Mouse (Mus musculus): ENCODE measurements around the gene Ssbp4.

Ssbp4 gene

DNA sequence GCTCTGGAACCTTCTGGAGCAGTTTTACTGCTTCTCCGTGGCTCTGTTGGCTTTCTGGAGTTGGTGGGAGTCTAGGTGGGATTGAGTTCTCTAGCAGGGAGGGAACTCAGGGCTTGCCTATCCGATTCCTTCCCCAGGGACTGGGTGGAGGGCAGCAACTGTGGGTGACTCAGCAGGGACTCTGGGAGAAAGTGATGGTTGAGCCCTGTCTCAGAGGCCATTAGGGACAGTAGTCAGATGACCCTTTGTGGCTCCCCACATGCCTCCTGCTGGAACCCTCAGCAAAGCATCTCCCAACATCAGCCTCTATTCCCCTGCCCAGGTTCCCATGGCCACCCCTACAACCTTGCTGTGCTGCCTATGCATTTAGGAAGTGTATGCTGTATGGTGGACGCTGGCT is 34.3 kb upstream of the Ssbp4 start:
- no peak overlapping the region for H3K4me3 ChIP-seq (replicated peaks; ENCODE audit: low read length)
- peaks cover 72% of the 10 kb centered on the region for H3K4me1 ChIP-seq (replicated peaks; ENCODE audit: low read depth, low read length)
- H3K9me3 ChIP-seq (ENCODE audit: low read length) = no peaks in the 10 kb centered on the region
- no peaks in the 10 kb centered on the region for H3K36me3 ChIP-seq (ENCODE audit: insufficient read depth, low read length)
- H3K27me3 ChIP-seq (ENCODE audit: insufficient read depth, low read length) = no peaks in the 10 kb centered on the region
- TF ChIP-seq CTCF (conservative IDR thresholded peaks at IDR 0.05; ENCODE audit: low read length) (no peak), POU5F1 (IDR thresholded peaks at IDR 0.05; ENCODE audit: borderline replicate concordance, low read length) (no peak), NANOG (IDR thresholded peaks at IDR 0.05; ENCODE audit: borderline replicate concordance, low read length) (no peak)

- H3K27me3 ChIP-seq (ENCODE audit: insufficient read depth, low read length) = no peaks in the 10 kb centered on the region
- peak overlapping the region; percentile 10; the same call in 1 of the 2 replicates for H3K4me3 ChIP-seq (replicated peaks; ENCODE audit: low read length)
- no peak for TF ChIP-seq CTCF (conservative IDR thresholded peaks at IDR 0.05; ENCODE audit: low read length)
- TF ChIP-seq NANOG (IDR thresholded peaks at IDR 0.05; ENCODE audit: borderline replicate concordance, low read length) = no peak
- no peak for TF ChIP-seq POU5F1 (IDR thresholded peaks at IDR 0.05; ENCODE audit: borderline replicate concordance, low read length)
Observed at GRCm38 (mm10) chr8:70638752-70639151, 30.1 kb upstream of the Ssbp4 start.

GRCm38 (mm10) chr8:70636838-70637237 is 28.2 kb upstream of the Ssbp4 start:
- Histone ChIP-seq H3K36me3 (ENCODE audit: insufficient read depth, low read length) (no peaks in the 10 kb centered on the region), H3K4me1 (replicated peaks; ENCODE audit: low read depth, low read length) (peaks cover 71% of the 10 kb centered on the region), H3K27me3 (ENCODE audit: insufficient read depth, low read length) (no peaks in the 10 kb centered on the region), H3K9me3 (ENCODE audit: low read length) (no peaks in the 10 kb centered on the region), H3K4me3 (replicated peaks; ENCODE audit: low read length) (no peak overlapping the region)
- TF ChIP-seq POU5F1 (IDR thresholded peaks at IDR 0.05; ENCODE audit: borderline replicate concordance, low read length) (no peak), CTCF (conservative IDR thresholded peaks at IDR 0.05; ENCODE audit: low read length) (no peak), NANOG (IDR thresholded peaks at IDR 0.05; ENCODE audit: borderline replicate concordance, low read length) (no peak)

More at GRCm38 (mm10) chr8:70638752-70639151, 30.1 kb upstream of the Ssbp4 start:
- H3K36me3 ChIP-seq (ENCODE audit: insufficient read depth, low read length) = no peaks in the 10 kb centered on the region
- no peaks in the 10 kb centered on the region for H3K9me3 ChIP-seq (ENCODE audit: low read length)
- peaks cover 61% of the 10 kb centered on the region for H3K4me1 ChIP-seq (replicated peaks; ENCODE audit: low read depth, low read length)

- H3K9me3 ChIP-seq (ENCODE audit: low read length) = no peaks in the 10 kb centered on the region
- no peak overlapping the region for H3K4me3 ChIP-seq (replicated peaks; ENCODE audit: low read length)
- H3K27me3 ChIP-seq (ENCODE audit: insufficient read depth, low read length) = no peaks in the 10 kb centered on the region
- H3K4me1 ChIP-seq (replicated peaks; ENCODE audit: low read depth, low read length) = peaks cover 83% of the 10 kb centered on the region
- no peaks in the 10 kb centered on the region for H3K36me3 ChIP-seq (ENCODE audit: insufficient read depth, low read length)
- no peak for TF ChIP-seq CTCF (conservative IDR thresholded peaks at IDR 0.05; ENCODE audit: low read length)
- no peak for TF ChIP-seq NANOG (IDR thresholded peaks at IDR 0.05; ENCODE audit: borderline replicate concordance, low read length)
- TF ChIP-seq POU5F1 (IDR thresholded peaks at IDR 0.05; ENCODE audit: borderline replicate concordance, low read length) = no peak
Observed at GRCm38 (mm10) chr8:70635527-70635926, 26.9 kb upstream of the Ssbp4 start.

GRCm38 (mm10) chr8:70634066-70634465 is 25.4 kb upstream of the Ssbp4 start:
- Histone ChIP-seq H3K4me3 (replicated peaks; ENCODE audit: low read length) (no peak overlapping the region), H3K27me3 (ENCODE audit: insufficient read depth, low read length) (no peaks in the 10 kb centered on the region), H3K36me3 (ENCODE audit: insufficient read depth, low read length) (no peaks in the 10 kb centered on the region), H3K4me1 (replicated peaks; ENCODE audit: low read depth, low read length) (peaks cover 82% of the 10 kb centered on the region), H3K9me3 (ENCODE audit: low read length) (no peaks in the 10 kb centered on the region)
- TF ChIP-seq CTCF (conservative IDR thresholded peaks at IDR 0.05; ENCODE audit: low read length) = no peak
- TF ChIP-seq POU5F1 (IDR thresholded peaks at IDR 0.05; ENCODE audit: borderline replicate concordance, low read length) = no peak
- TF ChIP-seq NANOG (IDR thresholded peaks at IDR 0.05; ENCODE audit: borderline replicate concordance, low read length) = no peak

GRCm38 (mm10) chr8:70632346-70632892 is 23.7 kb upstream of the Ssbp4 start, which contains the start of gene Gdf15:
Gdf15 (minus strand) TSS chr8:70632456.
- Histone ChIP-seq H3K27me3 (ENCODE audit: insufficient read depth, low read length) (peaks cover 5% of the 10 kb centered on the region; the same call in 1 of the 2 replicates), H3K36me3 (ENCODE audit: insufficient read depth, low read length) (no peaks in the 10 kb centered on the region), H3K9me3 (ENCODE audit: low read length) (no peaks in the 10 kb centered on the region), H3K4me1 (replicated peaks; ENCODE audit: low read depth, low read length) (peaks cover 68% of the 10 kb centered on the region), H3K4me3 (replicated peaks; ENCODE audit: low read length) (peak within 1 kb of the TSS; percentile 76)
- TF ChIP-seq POU5F1 (IDR thresholded peaks at IDR 0.05; ENCODE audit: borderline replicate concordance, low read length) (no peak), NANOG (IDR thresholded peaks at IDR 0.05; ENCODE audit: borderline replicate concordance, low read length) (no peak), CTCF (conservative IDR thresholded peaks at IDR 0.05; ENCODE audit: low read length) (no peak)

DNA sequence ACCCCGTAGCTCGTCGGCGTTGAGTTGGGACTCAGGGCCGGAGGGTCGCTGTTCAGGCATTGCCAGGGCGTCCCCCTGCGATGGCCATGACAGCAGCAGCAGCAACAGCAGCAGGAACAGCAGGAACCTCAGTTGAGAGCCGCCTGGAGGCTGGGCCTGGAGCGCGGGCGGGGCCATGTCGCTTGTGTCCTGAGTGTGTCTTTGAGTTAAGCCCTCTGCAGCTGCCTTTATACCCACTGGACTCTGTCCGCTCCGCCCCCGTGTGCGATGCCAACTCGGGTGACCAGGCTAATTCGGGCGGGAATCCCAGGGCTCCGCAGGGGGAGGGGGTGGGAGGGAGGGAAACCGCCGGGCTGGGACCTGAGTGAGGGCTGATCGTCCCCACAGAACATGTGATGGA is 22.8 kb upstream of the Ssbp4 start:
- H3K4me3 ChIP-seq (replicated peaks; ENCODE audit: low read length) = peak overlapping the region; percentile 76
- H3K27me3 ChIP-seq (ENCODE audit: insufficient read depth, low read length) = peaks cover 5% of the 10 kb centered on the region; the same call in 1 of the 2 replicates
- H3K36me3 ChIP-seq (ENCODE audit: insufficient read depth, low read length) = no peaks in the 10 kb centered on the region
- H3K9me3 ChIP-seq (ENCODE audit: low read length) = no peaks in the 10 kb centered on the region
- TF ChIP-seq NANOG (IDR thresholded peaks at IDR 0.05; ENCODE audit: borderline replicate concordance, low read length) (no peak), POU5F1 (IDR thresholded peaks at IDR 0.05; ENCODE audit: borderline replicate concordance, low read length) (no peak), CTCF (conservative IDR thresholded peaks at IDR 0.05; ENCODE audit: low read length) (no peak)
- peaks cover 58% of the 10 kb centered on the region for H3K4me1 ChIP-seq (replicated peaks; ENCODE audit: low read depth, low read length)

DNA sequence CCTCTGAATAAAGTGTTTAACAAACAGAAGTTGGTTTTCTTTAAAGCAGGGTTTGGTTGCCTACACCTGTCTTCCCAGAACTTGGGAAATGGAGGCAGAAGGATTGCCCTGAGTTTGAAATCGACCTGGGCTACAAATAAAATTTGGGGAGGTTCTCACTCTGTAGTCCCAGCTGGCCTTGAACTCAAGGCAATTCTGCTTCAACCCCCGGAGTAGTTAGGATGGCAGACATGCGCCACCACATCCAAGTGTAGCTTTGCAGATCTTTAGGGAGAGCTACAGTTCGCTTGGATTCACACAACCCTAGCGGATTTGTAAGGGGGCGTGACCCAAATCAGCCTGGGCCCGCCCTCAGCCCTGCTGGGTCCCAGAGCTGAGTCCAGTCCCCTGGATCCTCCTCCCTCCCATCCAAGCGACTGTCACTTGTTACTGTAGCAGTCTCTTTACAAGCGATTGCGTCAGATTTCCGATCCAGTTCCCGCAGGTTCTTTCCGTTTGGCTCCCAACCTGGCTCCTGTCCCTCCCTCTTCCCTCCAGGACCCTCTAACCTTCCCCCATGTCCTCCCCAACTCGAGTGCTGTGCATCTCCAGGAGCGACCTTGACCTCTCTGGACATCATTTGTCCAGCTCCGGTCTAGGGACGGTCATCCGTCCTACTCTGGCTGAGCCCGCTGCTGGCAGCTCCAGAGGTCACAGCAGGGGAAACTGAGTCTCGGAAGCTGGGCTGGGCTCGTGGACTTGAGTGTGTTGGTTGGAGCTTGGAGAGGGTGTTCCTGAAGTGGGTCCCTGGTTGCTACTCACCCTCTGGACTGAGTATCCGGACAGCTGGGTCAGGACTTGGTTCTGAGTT is 22.1 kb upstream of the Ssbp4 start:
- no peaks in the 10 kb centered on the region for H3K9me3 ChIP-seq (ENCODE audit: low read length)
- TF ChIP-seq NANOG (IDR thresholded peaks at IDR 0.05; ENCODE audit: borderline replicate concordance, low read length) = no peak
- TF ChIP-seq POU5F1 (IDR thresholded peaks at IDR 0.05; ENCODE audit: borderline replicate concordance, low read length) = no peak
- no peak for TF ChIP-seq CTCF (conservative IDR thresholded peaks at IDR 0.05; ENCODE audit: low read length)
- peaks cover 55% of the 10 kb centered on the region for H3K4me1 ChIP-seq (replicated peaks; ENCODE audit: low read depth, low read length)
- H3K27me3 ChIP-seq (ENCODE audit: insufficient read depth, low read length) = peaks cover 5% of the 10 kb centered on the region; the same call in 1 of the 2 replicates
- no peaks in the 10 kb centered on the region for H3K36me3 ChIP-seq (ENCODE audit: insufficient read depth, low read length)
- peak overlapping the region; percentile 76 for H3K4me3 ChIP-seq (replicated peaks; ENCODE audit: low read length)

Measured in E14TG2a.4 (cell line).